Mouse (Mus musculus) heart, embryonic 13.5 days (tissue): ENCODE measurements at regions not wholly inside any gene's neighbourhood (a gene's known extent, or its start where the extent isn't known, plus 50 kb on each side); places are given as distances from the start of the nearest gene placed in this dataset.
A peak's percentile ranks its signal among the peaks of the same experiment; 100 is the strongest.

Experiments
- ATAC-seq: fragments of 200-750 bp; cut with Nextera tagmentation; 2 replicates; pipeline ENCODE4 v1.8.0; 2017; ENCODE audit warnings: moderate TSS enrichment; ENCODE audit not compliant: insufficient number of reproducible peaks, low FRiP score, low TSS enrichment; ENCODE audit errors: extremely low read depth
- H3K27ac ChIP-seq: fragments of 300-500 bp; sonication (generic); replicated peaks from 2 replicates; pipeline ENCODE4 v1.5.1; 2015; ENCODE audit warnings: moderate library complexity, mild to moderate bottlenecking, inconsistent platforms
- H3K27me3 ChIP-seq: fragments of 300-500 bp; sonication (generic); replicated peaks from 2 replicates; pipeline ENCODE4 v1.6.1; 2015; ENCODE audit warnings: mild to moderate bottlenecking, inconsistent platforms
- H3K36me3 ChIP-seq: fragments of 300-500 bp; sonication (generic); 2 replicates; pipeline ENCODE4 v1.6.1; 2015; ENCODE audit warnings: mild to moderate bottlenecking, inconsistent platforms
- H3K4me1 ChIP-seq: fragments of 300-500 bp; sonication (generic); 2 replicates; pipeline ENCODE4 v1.6.1; 2015; ENCODE audit warnings: inconsistent platforms
- H3K4me2 ChIP-seq: fragments of 300-500 bp; sonication (generic); 2 replicates; pipeline ENCODE4 v1.6.1; 2015; ENCODE audit warnings: inconsistent platforms, mild to moderate bottlenecking, moderate library complexity
- H3K4me3 ChIP-seq: fragments of 300-500 bp; sonication (generic); 2 replicates; pipeline ENCODE4 v1.5.1; 2015; ENCODE audit warnings: moderate library complexity, mild to moderate bottlenecking, inconsistent platforms
- H3K9ac ChIP-seq: fragments of 300-500 bp; sonication (generic); 2 replicates; pipeline ENCODE4 v1.6.1; 2015; ENCODE audit warnings: inconsistent platforms, mild to moderate bottlenecking, moderate library complexity
- H3K9me3 ChIP-seq: fragments of 300-500 bp; sonication (generic); 2 replicates; pipeline ENCODE4 v1.6.1; 2016; ENCODE audit warnings: inconsistent platforms
- WGBS: fragments of 180-500 bp; shearing (Covaris S2); methylation state at CpG from one replicate; pipeline ENCODE4 v1.1.7; 2015; ENCODE audit warnings: mixed read lengths; 5-methylcytosine and 5-hydroxymethylcytosine counted together

DNA sequence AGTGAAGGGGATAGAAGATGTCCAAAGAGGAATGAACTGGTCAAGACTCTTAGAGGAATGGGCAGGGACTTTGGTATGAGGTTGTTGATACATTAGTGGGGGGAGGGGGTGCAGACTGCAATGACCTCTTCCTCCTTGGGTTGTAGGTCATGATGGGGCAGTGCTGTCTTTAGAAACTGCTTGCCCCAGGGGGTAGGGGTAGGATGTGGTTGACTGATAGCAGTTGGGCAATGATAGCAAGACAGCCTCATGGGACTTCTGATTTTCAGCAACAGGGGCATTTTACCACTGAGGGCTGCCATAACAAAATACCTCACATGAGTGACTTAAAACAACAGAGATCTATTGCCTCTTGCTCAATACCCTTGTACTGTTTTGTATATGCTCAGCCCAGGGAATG lies 63.5 kb upstream of the 1700017B05Rik start:
- Histone ChIP-seq H3K36me3 (no peaks in the 10 kb centered on the region), H3K27ac (no peak overlapping the region), H3K4me3 (no peak overlapping the region), H3K4me2 (no peak overlapping the region), H3K9ac (no peak overlapping the region), H3K27me3 (no peaks in the 10 kb centered on the region), H3K4me1 (peaks cover 3% of the 10 kb centered on the region; the same call in 1 of the 2 replicates), H3K9me3 (no peaks in the 10 kb centered on the region)
- ATAC-seq, result no peak

- WGBS, result 71% methylated on average over 2 of the region's 2 CpGs
- no peak for ATAC-seq
- no peaks in the 10 kb centered on the region for H3K27me3 ChIP-seq
These were observed 56.6 kb upstream of the 1700017B05Rik start for GRCm38 (mm10) chr9:57319009-57319408.

DNA sequence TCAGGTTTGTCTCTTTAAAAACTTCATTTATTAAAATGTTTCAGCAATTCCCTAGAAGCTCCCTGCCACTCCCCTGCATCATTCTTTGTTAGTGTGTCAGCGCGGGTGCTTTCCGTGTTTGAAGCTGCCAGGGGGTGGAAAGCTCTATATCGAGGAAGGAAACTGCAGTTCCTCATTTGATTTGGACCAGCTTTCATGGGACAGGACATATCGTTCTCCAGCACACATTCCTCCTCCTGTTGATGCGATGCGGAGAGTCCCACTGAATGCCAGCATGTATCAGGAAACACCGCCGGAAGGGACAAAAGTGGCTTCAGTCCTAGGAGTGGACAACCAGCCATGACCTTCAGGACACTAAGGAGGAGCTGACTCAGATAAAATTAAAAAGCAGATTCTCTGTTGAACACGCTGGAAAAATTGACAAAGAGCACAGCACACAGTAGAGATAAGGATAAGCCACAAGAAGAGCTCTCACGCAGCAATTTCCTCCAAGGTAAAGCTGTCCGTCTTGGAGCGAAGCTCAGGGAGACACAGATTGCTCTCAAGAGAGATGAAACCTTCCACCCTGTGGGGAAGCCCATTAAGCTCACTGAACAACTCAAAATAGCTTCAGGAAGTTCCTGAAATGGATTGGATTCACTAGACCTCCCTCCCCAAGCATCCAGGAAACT lies 55.3 kb upstream of the 1700017B05Rik start:
- Histone ChIP-seq H3K4me2 (peak overlapping the region; percentile 22; the same call in 1 of the 2 replicates), H3K4me1 (peaks cover 15% of the 10 kb centered on the region; the same call in 1 of the 2 replicates), H3K36me3 (no peaks in the 10 kb centered on the region), H3K27me3 (no peaks in the 10 kb centered on the region), H3K4me3 (no peak overlapping the region), H3K9ac (no peak overlapping the region), H3K9me3 (no peaks in the 10 kb centered on the region; the same call in 1 of the 2 replicates), H3K27ac (peak overlapping the region; percentile 52)
- no peak for ATAC-seq
- 44% methylated on average over 13 of the region's 13 CpGs for WGBS

More at GRCm38 (mm10) chr9:57319009-57319408, 56.6 kb upstream of the 1700017B05Rik start:
- H3K36me3 ChIP-seq, result no peaks in the 10 kb centered on the region
- H3K4me2 ChIP-seq, result no peak overlapping the region
- no peak overlapping the region for H3K4me3 ChIP-seq
- no peak overlapping the region for H3K9ac ChIP-seq
- H3K4me1 ChIP-seq, result peaks cover 15% of the 10 kb centered on the region; the same call in 1 of the 2 replicates
- H3K27ac ChIP-seq, result no peak overlapping the region
- no peaks in the 10 kb centered on the region; the same call in 1 of the 2 replicates for H3K9me3 ChIP-seq

GRCm38 (mm10) chr9:57315032-57315660 lies 52.7 kb upstream of the 1700017B05Rik start:
- Histone ChIP-seq H3K4me1 (peaks cover 15% of the 10 kb centered on the region; the same call in 1 of the 2 replicates), H3K27me3 (no peaks in the 10 kb centered on the region), H3K27ac (no peak overlapping the region), H3K4me3 (no peak overlapping the region), H3K9ac (no peak overlapping the region), H3K36me3 (no peaks in the 10 kb centered on the region), H3K4me2 (no peak overlapping the region), H3K9me3 (no peaks in the 10 kb centered on the region; the same call in 1 of the 2 replicates)
- 75% methylated on average over 7 of the region's 7 CpGs for WGBS
- no peak for ATAC-seq

DNA sequence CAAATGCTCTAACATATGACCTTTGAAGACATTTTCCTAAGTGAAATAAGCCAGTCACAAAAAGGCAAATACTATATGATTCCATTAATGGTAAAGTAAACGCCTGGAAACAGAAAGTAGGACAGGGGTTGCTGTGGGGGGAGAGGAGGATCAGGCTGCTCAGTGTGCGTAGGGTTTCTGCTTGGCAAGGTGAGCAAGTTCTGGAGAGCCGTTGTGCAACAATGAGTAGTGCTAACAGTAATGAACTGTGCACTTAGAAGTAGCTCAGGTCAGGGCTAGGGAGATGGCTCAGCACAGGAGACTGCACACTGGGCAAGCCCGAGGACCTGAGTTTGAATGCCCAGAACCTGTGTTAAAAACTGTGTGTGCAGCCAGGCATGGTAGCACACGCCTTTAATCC lies 51.5 kb upstream of the 1700017B05Rik start:
- H3K4me2 ChIP-seq, result no peak overlapping the region
- no peaks in the 10 kb centered on the region for H3K36me3 ChIP-seq
- ATAC-seq, result no peak
- peaks cover 15% of the 10 kb centered on the region; the same call in 1 of the 2 replicates for H3K4me1 ChIP-seq
- no peak overlapping the region for H3K9ac ChIP-seq
- no peak overlapping the region for H3K27ac ChIP-seq
- no peaks in the 10 kb centered on the region; the same call in 1 of the 2 replicates for H3K9me3 ChIP-seq
- WGBS, result 77% methylated on average over 5 of the region's 5 CpGs
- no peak overlapping the region for H3K4me3 ChIP-seq
- no peaks in the 10 kb centered on the region for H3K27me3 ChIP-seq

- Histone ChIP-seq H3K4me3 (no peak overlapping the region), H3K4me2 (no peak overlapping the region), H3K4me1 (peaks cover 8% of the 10 kb centered on the region; the same call in 1 of the 2 replicates), H3K9ac (no peak overlapping the region), H3K27me3 (no peaks in the 10 kb centered on the region), H3K36me3 (no peaks in the 10 kb centered on the region), H3K27ac (no peak overlapping the region), H3K9me3 (no peaks in the 10 kb centered on the region; the same call in 1 of the 2 replicates)
- 94% methylated on average over 3 of the region's 3 CpGs for WGBS
- no peak for ATAC-seq
These were observed 50.1 kb upstream of the 1700017B05Rik start for GRCm38 (mm10) chr9:57312521-57312920.
